Mouse (Mus musculus) liver, embryonic 14.5 days (tissue): ENCODE results near the gene P2ry6. TPM values are rescaled to one million over a fixed set of nuclear protein-coding genes. Genes with fewer than 3 reads are reported as not detected.

Source experiments
- ATAC-seq: fragments of 200-750 bp; cut with Nextera tagmentation; 2 replicates; pipeline ENCODE4 v1.8.0; 2017; ENCODE audit warnings: moderate number of reproducible peaks, mild to moderate bottlenecking, moderate library complexity; ENCODE audit not compliant: insufficient read depth
- DNase-seq, 3 experiments: peaks; one replicate each; pipeline ENCODE4 v3.0.0-alpha.2; 2012 to 2013; ENCODE audit warnings: low read depth in 3 of 3, low spot score in 3 of 3
- H3K27ac ChIP-seq: fragments of 300-500 bp; sonication (generic); 2 replicates; pipeline ENCODE4 v1.5.1; 2014; ENCODE audit warnings: moderate library complexity, mild to moderate bottlenecking, control low read depth, inconsistent platforms
- H3K27me3 ChIP-seq: fragments of 300-500 bp; sonication (generic); 2 replicates; pipeline ENCODE4 v1.6.1; 2014; ENCODE audit warnings: mild to moderate bottlenecking, low read length, moderate library complexity; ENCODE audit not compliant: control insufficient read depth, insufficient read depth
- H3K36me3 ChIP-seq: fragments of 300-500 bp; sonication (generic); replicated peaks from 2 replicates; pipeline ENCODE4 v1.6.1; 2014; ENCODE audit warnings: low read depth; ENCODE audit not compliant: control insufficient read depth, insufficient read depth
- H3K4me1 ChIP-seq, 2 experiments: fragments of 200-500 bp in 1 of 2; fragments of 300-500 bp in 1 of 2; sonication (generic) in 1 of 2; replicated peaks; 2 replicates each; pipeline ENCODE4 v1.6.1; 2012 to 2014; ENCODE audit warnings: antibody characterized with exemption in 1 of 2, inconsistent platforms in 1 of 2, low read length in 1 of 2; ENCODE audit not compliant: control insufficient read depth in 2 of 2, insufficient read depth in 2 of 2
- H3K4me2 ChIP-seq: fragments of 300-500 bp; sonication (generic); 2 replicates; pipeline ENCODE4 v1.6.1; 2014; ENCODE audit warnings: low read depth, mild to moderate bottlenecking, control low read depth, moderate library complexity
- H3K4me3 ChIP-seq, 2 experiments: fragments of 200-500 bp in 1 of 2; fragments of 300-500 bp in 1 of 2; sonication (generic) in 1 of 2; 2 replicates each; pipeline ENCODE4 v1.5.1; 2012 to 2014; ENCODE audit warnings: low read depth in 2 of 2, low read length in 2 of 2, mild to moderate bottlenecking in 2 of 2, control low read depth in 1 of 2, inconsistent platforms in 1 of 2, moderate library complexity in 1 of 2; ENCODE audit not compliant: insufficient read depth in 1 of 2
- H3K9ac ChIP-seq: fragments of 300-500 bp; sonication (generic); replicated peaks from 2 replicates; pipeline ENCODE4 v1.6.1; 2014; ENCODE audit warnings: mild to moderate bottlenecking, control low read depth, moderate library complexity
- H3K9me3 ChIP-seq: fragments of 300-500 bp; sonication (generic); 2 replicates; pipeline ENCODE4 v1.6.1; 2016; ENCODE audit warnings: low read length, mixed read lengths; ENCODE audit not compliant: control insufficient read depth
- CTCF ChIP-seq: IDR thresholded peaks from 2 replicates; pipeline ENCODE4 v1.5.1; 2016; ENCODE audit warnings: antibody characterized with exemption, low read depth, control low read depth
- EP300 ChIP-seq: IDR thresholded peaks from 2 replicates; pipeline ENCODE4 v1.6.1; 2016; ENCODE audit warnings: antibody characterized with exemption, low read depth
- WGBS: fragments of 180-500 bp; shearing (Covaris S2); extraction: QIAGEN DNeasy Blood & Tissue Kit; methylation state at CpG from one replicate; pipeline ENCODE4 v1.1.7; 2014; ENCODE audit not compliant: insufficient replicate concordance; 5-methylcytosine and 5-hydroxymethylcytosine counted together
- polyA plus RNA-seq, 2 experiments: library from polyadenylated mRNA; depleted of rRNA in 1 of 2; stranded (reverse) in 1 of 2; unstranded in 1 of 2; fragments of >200 nt; fragmentation: Nextera tagmentation in 1 of 2; extraction: Ambion mirVana in 1 of 2; gene quantifications; 2 replicates each; pipeline versions ENCODE4 v1.2.1 to v1.2.3; 2012 to 2014

Gene P2ry6
- polyA plus RNA-seq, 2 experiments: 2.0 to 2.9 TPM

DNA sequence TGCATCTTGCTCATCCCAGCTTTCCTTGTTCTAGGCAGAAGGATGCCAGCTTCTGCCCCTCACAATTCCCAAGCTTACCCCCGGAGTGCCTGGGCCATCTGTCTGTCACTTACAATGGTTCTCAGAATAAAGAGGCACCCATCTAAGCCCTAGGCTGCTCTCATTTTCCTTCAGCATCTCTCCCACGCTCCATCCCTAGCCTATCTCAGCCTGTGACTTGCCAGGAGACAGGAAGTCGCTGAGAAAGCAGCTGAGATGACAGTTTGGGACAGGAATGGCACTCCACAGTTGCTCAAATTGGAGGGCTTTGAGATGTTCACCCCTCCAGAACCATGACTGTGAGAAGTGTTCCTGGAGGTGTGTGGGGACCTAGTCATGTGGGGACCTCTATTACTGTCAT, 1.6 kb downstream of the P2ry6 start:
- H3K36me3 ChIP-seq: no peaks in the 10 kb centered on the region
- no peaks in the 10 kb centered on the region for H3K4me1 ChIP-seq
- no peak overlapping the region for H3K27ac ChIP-seq
- no peak overlapping the region for H3K9ac ChIP-seq
- no peak for ATAC-seq
- DNase-seq: no peak
- no peak overlapping the region for H3K4me3 ChIP-seq
- peaks cover 18% of the 10 kb centered on the region for H3K27me3 ChIP-seq
- no peak overlapping the region for H3K4me2 ChIP-seq
- WGBS: 33% methylated on average over 3 of the region's 3 CpGs
- TF ChIP-seq CTCF (no peak), EP300 (no peak)
- no peaks in the 10 kb centered on the region for H3K9me3 ChIP-seq

DNA sequence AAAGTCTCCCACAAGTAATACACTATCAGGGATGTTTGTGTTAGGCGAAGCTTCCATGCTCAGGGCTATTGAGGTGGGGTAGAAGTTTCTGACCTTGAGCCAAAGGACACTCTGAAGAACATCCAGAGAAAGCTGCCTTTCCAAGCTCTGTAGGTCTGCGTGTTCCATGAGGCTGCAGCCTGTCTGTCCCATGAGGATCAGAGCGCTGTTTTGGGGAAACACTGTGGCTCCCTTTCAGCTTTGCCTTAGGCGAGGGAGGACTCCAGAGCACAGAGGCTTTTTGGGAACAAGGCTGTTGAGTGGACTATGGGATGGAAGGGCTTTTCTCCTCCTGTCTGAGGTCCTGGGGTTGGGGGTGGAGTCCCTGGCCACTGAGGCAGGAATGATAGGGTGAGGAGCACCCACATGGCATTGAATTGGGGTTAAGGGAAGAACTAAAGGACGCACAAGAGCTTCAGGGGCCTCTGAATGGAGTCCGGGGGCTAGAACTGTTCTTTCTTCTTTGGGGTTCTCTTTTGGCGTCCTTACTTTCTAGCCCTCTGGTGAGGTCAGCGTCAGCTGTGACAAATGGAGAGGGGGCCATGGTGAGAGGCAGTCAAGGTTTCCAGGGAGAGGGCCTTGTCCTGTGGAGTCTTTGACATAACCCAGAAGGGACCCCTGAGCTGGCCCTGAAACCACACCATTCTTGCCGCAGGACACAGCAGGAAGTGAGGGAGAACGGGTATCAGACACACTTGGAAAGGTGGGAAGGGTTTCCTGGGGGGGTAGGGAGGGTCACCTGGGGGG, 5.4 kb downstream of the P2ry6 start:
- H3K27ac ChIP-seq: no peak overlapping the region
- TF ChIP-seq EP300 (no peak), CTCF (no peak)
- WGBS: 58% methylated on average over 10 of the region's 10 CpGs
- H3K4me1 ChIP-seq: peaks cover 0 to 2% of the 10 kb centered on the region in 2 experiments; a peak in 1 of 4 replicates
- peaks cover 7% of the 10 kb centered on the region for H3K27me3 ChIP-seq
- no peak overlapping the region for H3K4me2 ChIP-seq
- no peak for DNase-seq
- H3K9ac ChIP-seq: no peak overlapping the region
- no peak for ATAC-seq
- no peaks in the 10 kb centered on the region for H3K9me3 ChIP-seq
- no peak overlapping the region for H3K4me3 ChIP-seq
- no peaks in the 10 kb centered on the region for H3K36me3 ChIP-seq

DNA sequence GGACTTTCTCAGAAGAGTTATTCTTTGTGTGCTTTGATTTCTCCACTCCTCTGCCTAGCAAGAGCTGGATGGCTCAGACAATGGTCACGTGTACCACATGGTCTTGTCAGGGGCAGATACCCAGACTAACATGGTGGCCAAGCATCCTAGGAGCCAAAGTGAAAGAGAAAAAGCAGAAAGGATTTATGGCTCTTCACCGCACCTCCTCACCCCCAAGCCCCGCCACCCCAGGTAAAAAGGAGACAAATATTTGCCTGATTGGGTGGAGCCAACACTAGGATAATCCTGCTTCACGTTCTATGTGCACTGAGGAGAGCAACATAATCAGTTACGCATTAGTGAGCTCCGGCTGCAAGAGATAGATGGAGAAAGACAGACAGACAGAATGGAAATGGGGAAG, 6.1 kb downstream of the P2ry6 start:
- Histone ChIP-seq H3K27ac (no peak overlapping the region), H3K4me3 (no peak overlapping the region), H3K27me3 (peaks cover 1% of the 10 kb centered on the region), H3K4me2 (no peak overlapping the region), H3K9me3 (no peaks in the 10 kb centered on the region), H3K9ac (no peak overlapping the region), H3K4me1 (peaks cover 0 to 2% of the 10 kb centered on the region in 2 experiments; a peak in 1 of 4 replicates), H3K36me3 (no peaks in the 10 kb centered on the region)
- ATAC-seq (no peak), DNase-seq (no peak)
- 62% methylated on average over 6 of the region's 6 CpGs for WGBS
- TF ChIP-seq CTCF: no peak
- no peak for TF ChIP-seq EP300

DNA sequence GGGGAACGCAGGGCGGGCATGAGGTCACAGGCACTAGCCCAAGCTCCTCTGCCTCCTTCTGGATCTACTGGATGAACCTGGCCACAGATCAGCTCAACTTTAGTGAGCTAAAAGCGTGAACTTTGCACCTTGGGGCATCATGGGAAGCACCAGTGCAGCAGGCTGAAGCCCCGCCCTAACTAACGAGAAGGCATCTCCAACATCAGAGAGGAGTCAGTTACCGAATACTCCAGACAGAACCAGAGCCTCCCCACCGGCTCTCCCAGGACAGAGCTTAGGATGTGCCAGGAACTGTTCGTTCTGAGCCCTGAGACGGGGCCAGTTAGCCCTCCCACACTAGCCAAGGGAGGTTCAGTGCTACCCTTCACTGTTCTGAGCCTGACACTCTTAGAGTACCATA, 6.6 kb downstream of the P2ry6 start:
- Histone ChIP-seq H3K4me1 (peaks cover 0 to 2% of the 10 kb centered on the region in 2 experiments; a peak in 1 of 4 replicates), H3K9ac (no peak overlapping the region), H3K36me3 (no peaks in the 10 kb centered on the region), H3K27me3 (no peaks in the 10 kb centered on the region), H3K4me2 (no peak overlapping the region), H3K27ac (no peak overlapping the region), H3K9me3 (no peaks in the 10 kb centered on the region), H3K4me3 (no peak overlapping the region)
- ATAC-seq: no peak
- no peak for DNase-seq
- TF ChIP-seq EP300 (no peak), CTCF (no peak)
- 56% methylated on average over 9 of the region's 9 CpGs for WGBS

DNA sequence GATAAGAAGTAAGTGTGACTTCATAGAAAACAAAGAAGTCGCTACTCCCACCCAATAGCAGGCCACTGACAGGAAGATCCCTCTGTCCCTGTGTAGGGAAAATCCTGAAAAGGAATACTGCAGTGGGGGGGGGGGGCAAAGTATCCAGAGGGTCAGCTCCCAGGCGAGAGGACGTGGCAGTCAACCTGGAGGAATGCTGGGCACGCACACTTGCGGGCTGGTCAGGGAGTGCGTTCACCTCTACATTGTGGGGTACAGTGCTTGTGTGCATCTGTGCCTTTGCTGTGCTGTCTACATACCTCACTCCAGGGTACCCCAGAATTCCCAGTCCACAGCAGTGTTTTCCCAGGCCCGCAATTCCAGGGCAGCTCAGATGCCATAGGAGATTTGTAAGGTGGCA, 8.4 kb downstream of the P2ry6 start:
- WGBS: 57% methylated on average over 7 of the region's 7 CpGs

More for the DNA sequence above, 8.4 kb downstream of the P2ry6 start:
- no peaks in the 10 kb centered on the region for H3K36me3 ChIP-seq
- H3K27me3 ChIP-seq: no peaks in the 10 kb centered on the region
- no peak overlapping the region for H3K9ac ChIP-seq
- TF ChIP-seq EP300 (no peak), CTCF (no peak)
- no peaks in the 10 kb centered on the region for H3K9me3 ChIP-seq
- ATAC-seq: no peak
- no peak for DNase-seq
- peaks cover 0 to 2% of the 10 kb centered on the region in 2 experiments; a peak in 1 of 4 replicates for H3K4me1 ChIP-seq
- H3K4me2 ChIP-seq: no peak overlapping the region
- H3K4me3 ChIP-seq: no peak overlapping the region
- H3K27ac ChIP-seq: no peak overlapping the region
